Mouse (Mus musculus): Measurements from ENCODE around the gene Hepacam2. TPM values are rescaled to one million over a fixed set of nuclear protein-coding genes. Genes with fewer than 3 reads are reported as not detected.

Hepacam2 gene
- polyA plus RNA-seq (2015; fragmentation: Nextera tagmentation; extraction: Ambion mirVana): 0.66 and 0.67 TPM in 2 replicates

DNA sequence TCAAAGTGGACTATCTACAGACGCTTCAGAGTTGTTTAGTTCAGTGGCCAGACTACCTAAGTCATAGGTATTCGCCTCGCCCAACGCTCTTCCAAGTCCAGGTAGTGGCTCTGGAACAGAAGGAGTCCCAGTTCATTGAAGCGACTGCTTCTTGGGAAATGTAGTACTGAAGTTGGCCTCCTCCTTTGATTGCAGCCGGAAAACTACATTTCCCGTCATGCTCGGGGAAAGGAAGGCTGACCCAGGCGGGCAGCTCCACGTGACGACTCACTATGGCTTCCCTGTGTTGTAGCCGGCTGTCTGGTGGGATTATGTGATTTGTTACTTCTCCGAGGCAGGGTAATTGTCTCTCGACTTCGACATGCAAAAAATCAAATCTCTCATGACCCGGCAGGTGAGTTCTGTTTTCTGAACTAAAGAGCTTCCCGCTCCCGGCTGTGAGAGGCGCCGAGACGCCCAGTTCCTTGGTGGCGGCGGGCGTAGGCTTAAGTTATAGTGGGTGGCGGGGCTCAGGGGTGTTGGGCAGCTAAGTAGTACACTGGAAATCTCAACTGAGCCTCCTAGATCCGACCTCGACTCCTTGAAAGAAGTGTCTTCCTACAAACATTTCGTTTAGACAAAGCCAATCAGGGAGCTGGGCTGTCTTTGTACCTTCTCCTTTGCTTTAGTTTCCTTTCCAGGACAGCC lies at the start of gene Hepacam2, which contains the start of gene Vps50:
Gene Hepacam2, minus strand, starts transcription at position 137 of the 687 bp plus-strand sequence.
Gene Vps50, plus strand, starts transcription at position 221 of the 687 bp plus-strand sequence.
- under 1% methylated on average over 28 of the region's 28 CpGs for WGBS
- H3K4me3 ChIP-seq (replicated peaks; ENCODE audit: low read length): peak within 1 kb of the TSS; percentile 79
- peak within 1 kb of the TSS; percentile 69 for H3K9ac ChIP-seq (replicated peaks; ENCODE audit: low read depth, low read length)
- no peaks in the 10 kb centered on the region for H3K27me3 ChIP-seq (replicated peaks; ENCODE audit: control insufficient read depth, insufficient read depth, low read length)
- H3K9me3 ChIP-seq (ENCODE audit: control insufficient read depth, low read length): no peaks in the 10 kb centered on the region
- H3K4me1 ChIP-seq (replicated peaks; ENCODE audit: control insufficient read depth, insufficient read depth, low read length): peaks cover 12% of the 10 kb centered on the region
- H3K27ac ChIP-seq (ENCODE audit: low read length): no peak within 1 kb of the TSS
- peak within 1 kb of the TSS; percentile 95 for H3K4me2 ChIP-seq (ENCODE audit: low read length)
- peak; percentile 100 for ATAC-seq
- no peaks in the 10 kb centered on the region for H3K36me3 ChIP-seq (ENCODE audit: control insufficient read depth, insufficient read depth)

DNA sequence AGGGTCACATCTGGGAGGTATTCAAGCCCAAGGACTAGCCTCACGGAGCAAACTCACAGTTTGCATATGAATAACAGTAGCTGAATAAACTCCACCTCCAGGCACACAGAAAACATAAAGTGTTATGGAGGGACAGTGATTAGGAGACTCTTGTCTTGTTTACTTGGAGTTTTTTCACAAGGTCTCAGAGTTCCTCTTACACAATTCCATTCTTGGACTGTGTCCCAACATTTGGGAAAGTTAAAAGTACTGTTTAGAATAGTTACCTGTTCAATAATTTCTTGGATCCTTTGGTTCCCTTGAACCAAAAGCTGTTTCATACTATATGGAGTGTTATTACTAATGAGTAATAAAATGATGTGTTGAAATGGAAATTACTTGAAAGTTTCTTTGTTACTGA lies 46.9 kb upstream of the Hepacam2 start:
- no peak overlapping the region for H3K9ac ChIP-seq (replicated peaks; ENCODE audit: low read depth, low read length)
- peaks cover 3% of the 10 kb centered on the region; the same call in 1 of the 2 replicates for H3K36me3 ChIP-seq (ENCODE audit: control insufficient read depth, insufficient read depth)
- no peak overlapping the region for H3K4me3 ChIP-seq (replicated peaks; ENCODE audit: low read length)
- H3K27ac ChIP-seq (ENCODE audit: low read length): no peak overlapping the region
- no peaks in the 10 kb centered on the region for H3K4me1 ChIP-seq (replicated peaks; ENCODE audit: control insufficient read depth, insufficient read depth, low read length)
- no peak overlapping the region for H3K4me2 ChIP-seq (ENCODE audit: low read length)
- H3K9me3 ChIP-seq (ENCODE audit: control insufficient read depth, low read length): no peaks in the 10 kb centered on the region
- ATAC-seq: no peak
- H3K27me3 ChIP-seq (replicated peaks; ENCODE audit: control insufficient read depth, insufficient read depth, low read length): no peaks in the 10 kb centered on the region
- WGBS: 30% methylated on average over 1 of the region's 1 CpGs

DNA sequence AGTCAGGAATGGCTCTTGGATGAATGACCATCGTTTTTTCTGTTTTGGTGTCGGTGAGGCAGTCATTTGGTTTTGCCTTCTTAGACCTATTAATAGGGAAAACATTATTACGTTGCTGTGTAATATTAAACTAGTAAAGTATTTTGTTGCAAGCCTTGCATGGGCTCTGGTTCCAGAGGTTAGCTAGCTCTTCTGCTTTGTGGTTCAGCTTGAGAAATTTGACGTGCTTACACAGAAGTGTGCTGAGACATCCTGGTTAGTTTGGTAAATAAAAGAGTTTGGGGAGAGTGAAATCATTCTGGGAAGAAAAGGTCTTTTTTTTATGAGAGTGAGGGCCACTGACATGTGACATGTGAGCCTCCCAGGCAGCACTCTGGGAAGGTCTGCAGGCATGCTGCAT lies 45.8 kb upstream of the Hepacam2 start:
- Histone ChIP-seq H3K4me1 (replicated peaks; ENCODE audit: control insufficient read depth, insufficient read depth, low read length) (0 out of 2 replicates have a peak, but pooled peaks cover 3% of the 10 kb centered on the region), H3K9me3 (ENCODE audit: control insufficient read depth, low read length) (no peaks in the 10 kb centered on the region), H3K27ac (ENCODE audit: low read length) (no peak overlapping the region), H3K36me3 (ENCODE audit: control insufficient read depth, insufficient read depth) (peaks cover 3% of the 10 kb centered on the region; the same call in 1 of the 2 replicates), H3K27me3 (replicated peaks; ENCODE audit: control insufficient read depth, insufficient read depth, low read length) (no peaks in the 10 kb centered on the region), H3K9ac (replicated peaks; ENCODE audit: low read depth, low read length) (no peak overlapping the region), H3K4me2 (ENCODE audit: low read length) (no peak overlapping the region), H3K4me3 (replicated peaks; ENCODE audit: low read length) (no peak overlapping the region)
- WGBS: 86% methylated on average over 4 of the region's 4 CpGs
- no peak for ATAC-seq

DNA sequence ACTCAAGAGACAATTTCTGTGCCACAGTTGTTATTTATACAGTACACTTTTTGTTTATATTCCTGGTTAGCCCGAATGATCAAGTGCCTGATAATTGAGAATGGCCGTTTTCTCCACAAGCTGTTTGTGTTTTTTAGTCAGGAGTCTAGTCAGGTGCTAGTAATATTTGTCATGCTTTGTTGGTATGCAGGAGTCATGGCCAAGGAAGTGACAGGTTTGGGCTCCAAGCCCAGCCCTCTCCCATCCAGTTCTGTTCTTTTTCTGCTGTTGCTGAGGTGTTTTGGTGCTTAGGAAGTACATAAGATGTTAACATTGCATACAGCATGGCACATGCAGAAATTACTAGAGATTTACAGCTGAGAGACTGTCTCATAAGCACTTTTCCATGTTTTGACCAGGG lies 41.4 kb upstream of the Hepacam2 start:
- no peak overlapping the region for H3K4me3 ChIP-seq (replicated peaks; ENCODE audit: low read length)
- no peak overlapping the region for H3K4me2 ChIP-seq (ENCODE audit: low read length)
- 58% methylated on average over 2 of the region's 2 CpGs for WGBS
- H3K4me1 ChIP-seq (replicated peaks; ENCODE audit: control insufficient read depth, insufficient read depth, low read length): 0 out of 2 replicates have a peak, but pooled peaks cover 3% of the 10 kb centered on the region
- no peak overlapping the region for H3K27ac ChIP-seq (ENCODE audit: low read length)
- peaks cover 2% of the 10 kb centered on the region for H3K36me3 ChIP-seq (ENCODE audit: control insufficient read depth, insufficient read depth)
- no peaks in the 10 kb centered on the region for H3K9me3 ChIP-seq (ENCODE audit: control insufficient read depth, low read length)
- H3K9ac ChIP-seq (replicated peaks; ENCODE audit: low read depth, low read length): no peak overlapping the region
- H3K27me3 ChIP-seq (replicated peaks; ENCODE audit: control insufficient read depth, insufficient read depth, low read length): no peaks in the 10 kb centered on the region
- no peak for ATAC-seq

DNA sequence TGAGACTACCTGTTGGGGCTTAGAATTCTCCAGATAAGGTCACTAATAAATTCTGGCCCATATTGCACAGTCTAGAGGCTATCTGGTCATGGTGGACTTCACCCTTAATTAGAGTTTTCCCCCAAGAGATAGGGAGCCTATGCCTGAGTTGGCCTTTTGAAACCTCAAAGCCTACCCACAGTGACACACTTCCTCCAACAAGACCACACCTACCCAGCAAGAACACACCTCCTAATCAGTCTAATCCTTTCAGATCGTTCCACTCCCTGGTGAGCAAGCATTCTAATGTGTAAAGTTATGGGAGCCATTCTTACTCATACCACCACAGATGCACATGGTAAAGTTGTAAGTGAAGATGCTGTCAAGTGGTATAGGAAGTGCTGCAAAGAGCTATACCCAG lies 38.0 kb upstream of the Hepacam2 start:
- Histone ChIP-seq H3K9ac (replicated peaks; ENCODE audit: low read depth, low read length) (no peak overlapping the region), H3K4me2 (ENCODE audit: low read length) (no peak overlapping the region), H3K27ac (ENCODE audit: low read length) (no peak overlapping the region), H3K4me3 (replicated peaks; ENCODE audit: low read length) (no peak overlapping the region), H3K36me3 (ENCODE audit: control insufficient read depth, insufficient read depth) (peaks cover 2% of the 10 kb centered on the region), H3K27me3 (replicated peaks; ENCODE audit: control insufficient read depth, insufficient read depth, low read length) (no peaks in the 10 kb centered on the region), H3K9me3 (ENCODE audit: control insufficient read depth, low read length) (no peaks in the 10 kb centered on the region), H3K4me1 (replicated peaks; ENCODE audit: control insufficient read depth, insufficient read depth, low read length) (peaks cover 6% of the 10 kb centered on the region; the same call in 1 of the 2 replicates)
- no peak for ATAC-seq
- WGBS: 41% methylated on average over 1 of the region's 1 CpGs

DNA sequence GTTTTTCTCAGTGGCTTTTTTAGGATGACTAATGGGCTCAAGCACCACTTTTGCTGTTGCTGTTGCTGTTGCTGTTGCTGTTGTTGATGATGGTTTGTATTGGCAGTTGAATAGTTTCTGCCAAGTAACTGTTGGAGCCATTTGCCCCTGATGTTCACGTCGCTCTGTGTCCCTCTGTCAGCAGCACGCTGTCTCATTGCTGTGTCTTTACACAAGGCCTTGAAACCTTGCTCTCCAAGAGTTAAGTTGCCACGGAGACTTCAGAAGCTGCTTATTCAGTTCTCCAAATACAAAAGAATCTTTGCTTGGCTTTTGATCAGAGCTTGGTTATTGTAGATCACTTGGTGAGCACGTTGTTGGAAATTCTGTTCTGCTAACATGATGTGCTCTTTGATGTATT lies 33.3 kb upstream of the Hepacam2 start:
- ATAC-seq: no peak
- Histone ChIP-seq H3K36me3 (ENCODE audit: control insufficient read depth, insufficient read depth) (no peaks in the 10 kb centered on the region; the same call in 1 of the 2 replicates), H3K9ac (replicated peaks; ENCODE audit: low read depth, low read length) (no peak overlapping the region), H3K4me3 (replicated peaks; ENCODE audit: low read length) (no peak overlapping the region), H3K27ac (ENCODE audit: low read length) (no peak overlapping the region), H3K27me3 (replicated peaks; ENCODE audit: control insufficient read depth, insufficient read depth, low read length) (no peaks in the 10 kb centered on the region), H3K9me3 (ENCODE audit: control insufficient read depth, low read length) (no peaks in the 10 kb centered on the region), H3K4me1 (replicated peaks; ENCODE audit: control insufficient read depth, insufficient read depth, low read length) (peaks cover 3% of the 10 kb centered on the region; the same call in 1 of the 2 replicates), H3K4me2 (ENCODE audit: low read length) (no peak overlapping the region)
- 11% methylated on average over 5 of the region's 5 CpGs for WGBS

DNA sequence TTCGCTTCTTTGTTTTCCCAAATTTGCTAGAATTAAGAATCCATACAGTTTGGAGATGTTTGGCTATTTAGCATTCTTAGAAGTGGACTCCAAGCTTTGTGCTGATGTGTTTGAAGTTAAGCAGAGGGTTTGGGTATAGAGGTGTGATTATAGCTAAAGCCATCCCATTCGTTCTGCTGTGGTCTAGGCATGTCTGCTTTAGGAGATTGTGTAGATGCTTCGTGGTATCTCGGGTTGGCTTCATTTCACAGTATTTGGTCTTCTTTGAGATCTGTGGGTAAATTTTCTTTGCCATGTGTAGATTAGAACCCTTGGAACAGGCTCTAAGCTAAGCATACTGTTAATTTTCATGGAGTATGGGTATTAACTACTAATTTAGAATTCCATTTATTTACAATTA lies 30.1 kb upstream of the Hepacam2 start:
- H3K9me3 ChIP-seq (ENCODE audit: control insufficient read depth, low read length): no peaks in the 10 kb centered on the region
- no peak overlapping the region for H3K9ac ChIP-seq (replicated peaks; ENCODE audit: low read depth, low read length)
- no peaks in the 10 kb centered on the region for H3K27me3 ChIP-seq (replicated peaks; ENCODE audit: control insufficient read depth, insufficient read depth, low read length)
- H3K4me2 ChIP-seq (ENCODE audit: low read length): no peak overlapping the region
- H3K4me3 ChIP-seq (replicated peaks; ENCODE audit: low read length): no peak overlapping the region
- 94% methylated on average over 4 of the region's 4 CpGs for WGBS
- ATAC-seq: no peak
- no peak overlapping the region for H3K27ac ChIP-seq (ENCODE audit: low read length)
- peaks cover 3% of the 10 kb centered on the region; the same call in 1 of the 2 replicates for H3K4me1 ChIP-seq (replicated peaks; ENCODE audit: control insufficient read depth, insufficient read depth, low read length)
- H3K36me3 ChIP-seq (ENCODE audit: control insufficient read depth, insufficient read depth): peaks cover 2% of the 10 kb centered on the region; the same call in 1 of the 2 replicates

DNA sequence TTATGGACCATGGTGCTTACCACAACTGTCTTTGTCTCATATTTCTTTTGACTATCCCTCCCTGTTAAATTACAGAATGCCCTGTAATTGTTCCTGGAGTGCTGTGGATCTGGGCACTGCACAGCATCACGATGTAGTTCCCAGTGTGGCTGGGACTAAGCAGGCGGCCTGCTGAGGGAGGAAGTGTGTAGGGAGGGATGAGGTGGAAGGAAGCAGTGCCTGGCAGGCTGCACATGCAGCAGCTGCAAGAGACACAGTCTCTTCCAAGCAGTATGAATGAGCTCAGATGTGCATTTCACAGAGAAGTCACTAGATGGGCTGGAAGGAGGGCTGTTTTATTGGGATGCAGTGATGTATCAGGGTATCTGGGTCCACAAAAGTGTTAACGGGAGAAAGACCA lies 14.5 kb upstream of the Hepacam2 start:
- no peaks in the 10 kb centered on the region for H3K27me3 ChIP-seq (replicated peaks; ENCODE audit: control insufficient read depth, insufficient read depth, low read length)
- 16% methylated on average over 3 of the region's 3 CpGs for WGBS
- H3K4me1 ChIP-seq (replicated peaks; ENCODE audit: control insufficient read depth, insufficient read depth, low read length): peaks cover 12% of the 10 kb centered on the region
- no peaks in the 10 kb centered on the region for H3K9me3 ChIP-seq (ENCODE audit: control insufficient read depth, low read length)
- peak overlapping the region; percentile 44 for H3K9ac ChIP-seq (replicated peaks; ENCODE audit: low read depth, low read length)
- ATAC-seq: peak; percentile 90
- H3K4me2 ChIP-seq (ENCODE audit: low read length): no peak overlapping the region
- peak overlapping the region; percentile 73 for H3K27ac ChIP-seq (ENCODE audit: low read length)
- H3K36me3 ChIP-seq (ENCODE audit: control insufficient read depth, insufficient read depth): 0 out of 2 replicates have a peak, but pooled peaks cover 2% of the 10 kb centered on the region
- H3K4me3 ChIP-seq (replicated peaks; ENCODE audit: low read length): no peak overlapping the region

DNA sequence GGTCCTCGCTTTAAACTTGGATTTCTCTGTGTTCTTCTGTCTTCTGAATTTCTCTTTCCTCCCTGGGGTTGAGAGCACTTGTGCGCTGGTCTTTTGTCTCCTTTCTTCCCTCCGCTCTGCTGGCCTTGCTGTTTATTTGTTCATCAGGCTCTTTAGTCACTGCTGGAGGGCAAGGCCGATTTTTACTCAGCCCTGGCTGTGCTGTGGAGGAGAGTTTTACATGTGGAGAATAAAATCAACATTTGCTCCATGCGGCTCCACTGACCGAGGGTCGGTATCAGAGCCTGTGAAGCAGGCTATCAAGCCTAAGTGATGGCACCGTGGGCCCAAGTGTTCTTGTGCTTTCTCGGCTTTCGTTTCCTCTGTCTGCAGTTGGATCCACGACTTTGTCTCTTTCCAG lies 13.5 kb upstream of the Hepacam2 start:
- Histone ChIP-seq H3K4me3 (replicated peaks; ENCODE audit: low read length) (peak overlapping the region; percentile 7; the same call in 1 of the 2 replicates), H3K4me1 (replicated peaks; ENCODE audit: control insufficient read depth, insufficient read depth, low read length) (peaks cover 12% of the 10 kb centered on the region), H3K9ac (replicated peaks; ENCODE audit: low read depth, low read length) (peak overlapping the region; percentile 54), H3K36me3 (ENCODE audit: control insufficient read depth, insufficient read depth) (no peaks in the 10 kb centered on the region), H3K27ac (ENCODE audit: low read length) (peak overlapping the region; percentile 65), H3K9me3 (ENCODE audit: control insufficient read depth, low read length) (no peaks in the 10 kb centered on the region), H3K4me2 (ENCODE audit: low read length) (peak overlapping the region; percentile 49), H3K27me3 (replicated peaks; ENCODE audit: control insufficient read depth, insufficient read depth, low read length) (no peaks in the 10 kb centered on the region)
- WGBS: 10% methylated on average over 11 of the region's 11 CpGs
- ATAC-seq: peak; percentile 54

Data from forebrain, embryonic 16.5 days (tissue).